Comparison of ENCODE assay signal across 9 mouse cellular contexts in genomic region chr1:61924958-61925357, GRCm38 (mm10).
DNase-seq lines count a peak whose midpoint lies in the region; ATAC-seq and TF ChIP-seq lines count a peak whose summit lies in the region.
"Had no signal": no experiment of that assay in that cellular context is flagged by ENCODE, and none has a peak within 500 bp of the region (broad histone marks: within the 10 kb centered on the region; RNA-seq: fewer than 3 reads in every experiment).

No protein-coding gene starts in this region.

- no peak for TF ChIP-seq POLR2A in liver, adult 2 months (IDR thresholded peaks at IDR 0.05; ENCODE audit: extremely low read depth, insufficient read depth, low read length)

- H3K4me3 ChIP-seq in liver, adult 2 months (ENCODE audit: insufficient read depth, low read depth, low read length) = no peak overlapping the region
- H3K4me3 ChIP-seq in liver, embryonic 11.5 days (ENCODE audit: low read depth, low read length) = no peak overlapping the region
- H3K4me3 ChIP-seq in midbrain, embryonic 15.5 days = no peak overlapping the region
- no peak overlapping the region for H3K4me3 ChIP-seq in neural tube, embryonic 15.5 days (replicated peaks)

- WGBS in liver, adult 2 months = 64% methylated on average over 2 of the region's 2 CpGs
- 41% methylated on average over 2 of the region's 2 CpGs for WGBS in liver, embryonic 11.5 days
- WGBS in midbrain, embryonic 15.5 days = 16% methylated on average over 2 of the region's 2 CpGs
- WGBS in neural tube, embryonic 15.5 days = 13% methylated on average over 2 of the region's 2 CpGs

- H3K27ac ChIP-seq in liver, adult 2 months (replicated peaks; ENCODE audit: insufficient read depth, low read depth, low read length) = no peak overlapping the region
- no peak overlapping the region for H3K27ac ChIP-seq in liver, embryonic 11.5 days (ENCODE audit: low read depth, low read length)
- H3K27ac ChIP-seq in midbrain, embryonic 15.5 days = no peak overlapping the region
- no peak overlapping the region for H3K27ac ChIP-seq in neural tube, embryonic 15.5 days (replicated peaks)

- DNase-seq in gastrocnemius, adult 18-20 months (ENCODE audit: low spot score) = peak; percentile 4
- DNase-seq in gastrocnemius, postnatal 4 days (ENCODE audit: low spot score in 2 of 2) = no peak
- DNase-seq in liver, adult 2 months (ENCODE audit: extremely low read depth, low read depth, low spot score) = peak; percentile 3
- no peak for DNase-seq in liver, embryonic 11.5 days (ENCODE audit: low spot score)
- no peak for DNase-seq in cerebellum, adult 18-20 months
- DNase-seq: cerebellum, adult 8-10 months had no signal

- H3K4me2 ChIP-seq in liver, embryonic 11.5 days = no peak overlapping the region
- no peak overlapping the region for H3K4me2 ChIP-seq in midbrain, embryonic 15.5 days
- no peak overlapping the region for H3K4me2 ChIP-seq in neural tube, embryonic 15.5 days

- H3K9ac ChIP-seq in liver, adult 2 months (ENCODE audit: low read depth, low read length) = no peak overlapping the region
- no peak overlapping the region for H3K9ac ChIP-seq in liver, embryonic 11.5 days (ENCODE audit: low read depth, low read length)
- H3K9ac ChIP-seq in midbrain, embryonic 15.5 days = no peak overlapping the region
- no peak overlapping the region for H3K9ac ChIP-seq in neural tube, embryonic 15.5 days (replicated peaks)

- H3K4me1 ChIP-seq in liver, adult 2 months (ENCODE audit: control insufficient read depth, insufficient read depth, low read length) = peaks cover 2% of the 10 kb centered on the region; the same call in 1 of the 2 replicates
- H3K4me1 ChIP-seq in liver, embryonic 11.5 days (replicated peaks; ENCODE audit: control insufficient read depth, insufficient read depth, low read length) = no peaks in the 10 kb centered on the region
- no peaks in the 10 kb centered on the region for H3K4me1 ChIP-seq in midbrain, embryonic 15.5 days
- H3K4me1 ChIP-seq in neural tube, embryonic 15.5 days = peaks cover 13% of the 10 kb centered on the region; the same call in 1 of the 2 replicates

- ATAC-seq in liver, embryonic 11.5 days (replicated peaks; ENCODE audit: low FRiP score) = no peak
- ATAC-seq in common myeloid progenitor, adult 5-6 weeks (replicated peaks; ENCODE audit: low read depth, poor library complexity, severe bottlenecking) = 0 out of 2 replicates have a peak, but pooled peaks have one; percentile 39
- peak; percentile 54; the same call in 1 of the 2 replicates for ATAC-seq in midbrain, embryonic 15.5 days (replicated peaks)
- no peak for ATAC-seq in neural tube, embryonic 15.5 days (ENCODE audit: low FRiP score)

- no peaks in the 10 kb centered on the region for H3K79me2 ChIP-seq in liver, adult 2 months (ENCODE audit: control insufficient read depth, insufficient read depth, low read length)

- no peaks in the 10 kb centered on the region for H3K36me3 ChIP-seq in liver, adult 2 months (ENCODE audit: control insufficient read depth, insufficient read depth, low read length)
- H3K36me3 ChIP-seq in liver, embryonic 11.5 days (ENCODE audit: control insufficient read depth, insufficient read depth, low read length) = no peaks in the 10 kb centered on the region
- H3K36me3 ChIP-seq in midbrain, embryonic 15.5 days (replicated peaks) = no peaks in the 10 kb centered on the region
- H3K36me3 ChIP-seq in neural tube, embryonic 15.5 days = no peaks in the 10 kb centered on the region

- no peaks in the 10 kb centered on the region for H3K27me3 ChIP-seq in liver, adult 2 months (ENCODE audit: control insufficient read depth, insufficient read depth, low read length)
- no peaks in the 10 kb centered on the region for H3K27me3 ChIP-seq in liver, embryonic 11.5 days (replicated peaks; ENCODE audit: control insufficient read depth, insufficient read depth, low read length)
- H3K27me3 ChIP-seq in midbrain, embryonic 15.5 days (replicated peaks) = no peaks in the 10 kb centered on the region
- H3K27me3 ChIP-seq in neural tube, embryonic 15.5 days (replicated peaks) = no peaks in the 10 kb centered on the region

- H3K9me3 ChIP-seq in liver, embryonic 11.5 days (ENCODE audit: control insufficient read depth, low read length) = no peaks in the 10 kb centered on the region
- no peaks in the 10 kb centered on the region for H3K9me3 ChIP-seq in midbrain, embryonic 15.5 days
- H3K9me3 ChIP-seq in neural tube, embryonic 15.5 days (replicated peaks) = no peaks in the 10 kb centered on the region

- TF ChIP-seq CTCF in liver, adult 2 months (IDR thresholded peaks at IDR 0.05; ENCODE audit: low read depth, low read length) = no peak

Comparison
In these comparisons a context has a peak if more than half of its experiments do, and no peak if none do; other contexts are left out.
1. DNase-seq: peak in gastrocnemius, adult 18-20 months (single experiment) and liver, adult 2 months (single experiment); none in gastrocnemius, postnatal 4 days (0 of 2), liver, embryonic 11.5 days (single experiment) and cerebellum, adult 18-20 months (0 of 2).
2. ATAC-seq: peak in common myeloid progenitor, adult 5-6 weeks (single experiment) and midbrain, embryonic 15.5 days (single experiment); none in liver, embryonic 11.5 days (single experiment) and neural tube, embryonic 15.5 days (single experiment).